In the genomic region with DNA sequence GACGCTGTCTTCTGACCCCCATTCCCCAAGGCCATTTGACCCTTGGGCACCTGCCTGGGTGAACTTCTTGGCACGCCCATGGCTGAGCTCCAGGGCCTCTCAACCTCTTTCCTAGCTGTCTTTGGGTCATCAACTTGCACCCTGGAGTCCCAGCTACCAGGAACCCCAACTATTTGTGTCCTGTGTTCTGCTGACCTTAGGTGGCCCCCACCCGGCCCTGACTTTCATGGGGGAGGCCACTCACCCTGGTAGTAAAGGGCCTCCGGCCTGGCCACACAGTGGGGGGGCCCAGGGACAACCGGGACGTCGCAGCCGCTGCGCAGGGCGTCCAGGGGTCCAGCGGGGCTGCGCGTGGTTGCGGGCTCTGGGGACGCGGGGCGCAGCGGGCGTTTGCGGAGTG, we compare ENCODE assay signal across 8 mouse cellular contexts. TPM values are rescaled to one million over a fixed set of nuclear protein-coding genes. Genes with fewer than 3 reads are reported as not detected.
DNase-seq lines count a peak whose midpoint lies in the region; ATAC-seq and TF ChIP-seq lines count a peak whose summit lies in the region.

No protein-coding gene starts in this region.

- no peak for TF ChIP-seq CTCF in MEL (IDR thresholded peaks at IDR 0.05 in 2 of 3, conservative IDR thresholded peaks at IDR 0.05 in 1 of 3; ENCODE audit: control insufficient read depth in 1 of 3, insufficient read depth in 1 of 3, low read depth in 2 of 3, low read length in 3 of 3, poor library complexity in 1 of 3, severe bottlenecking in 1 of 3)
- TF ChIP-seq CTCF in heart, postnatal 0 days (IDR thresholded peaks at IDR 0.05; ENCODE audit: low read depth), result no peak

- H3K36me3 ChIP-seq in heart, embryonic 14.5 days (ENCODE audit: control insufficient read depth, insufficient read depth, low read length), result no peaks in the 10 kb centered on the region
- H3K36me3 ChIP-seq in MEL (ENCODE audit: control insufficient read depth in 1 of 2, insufficient read depth in 2 of 2, low read length in 2 of 2), result peaks cover 0 to 10% of the 10 kb centered on the region in 2 experiments; a peak in 2 of 4 replicates
- no peaks in the 10 kb centered on the region for H3K36me3 ChIP-seq in heart, postnatal 0 days (replicated peaks; ENCODE audit: control insufficient read depth, insufficient read depth, low read length)
- H3K36me3 ChIP-seq in macrophage (ENCODE audit: inconsistent target), result peaks cover 13% of the 10 kb centered on the region; the same call in 1 of the 2 replicates

- H3K9ac ChIP-seq in heart, embryonic 14.5 days (ENCODE audit: low read length), result peak overlapping the region; percentile 78
- peak overlapping the region; percentile 76 for H3K9ac ChIP-seq in MEL (ENCODE audit: control insufficient read depth, low read depth, low read length, poor library complexity, severe bottlenecking)
- H3K9ac ChIP-seq in heart, postnatal 0 days (replicated peaks; ENCODE audit: low read depth, low read length), result peak overlapping the region; percentile 65

- DNase-seq in heart, adult 8-10 months (ENCODE audit: low spot score), result no peak
- DNase-seq in MEL (ENCODE audit: low read depth, low spot score), result no peak
- DNase-seq in heart, postnatal 0 days (ENCODE audit: low spot score), result no peak
- DNase-seq in urinary bladder, postnatal 4 days (ENCODE audit: low spot score in 2 of 2), result no peak
- DNase-seq in thymus, postnatal 0 days (ENCODE audit: low spot score), result no peak
- DNase-seq in B cell, adult 2 months, result no peak

- WGBS in heart, embryonic 14.5 days, result 6% methylated on average over 20 of the region's 20 CpGs
- 7% methylated on average over 19 of the region's 20 CpGs for WGBS in heart, postnatal 0 days
- 12% methylated on average over 20 of the region's 20 CpGs for WGBS in macrophage (ENCODE audit: missing documents)

- H3K4me2 ChIP-seq in heart, embryonic 14.5 days (ENCODE audit: low read length), result peak overlapping the region; percentile 87
- peak overlapping the region; percentile 75 for H3K4me2 ChIP-seq in heart, postnatal 0 days (ENCODE audit: low read depth, low read length)

- no peaks in the 10 kb centered on the region for H3K9me3 ChIP-seq in heart, embryonic 14.5 days (ENCODE audit: control insufficient read depth, low read length)
- H3K9me3 ChIP-seq in MEL (replicated peaks; ENCODE audit: insufficient read depth, low read length), result no peaks in the 10 kb centered on the region
- no peaks in the 10 kb centered on the region for H3K9me3 ChIP-seq in heart, postnatal 0 days (replicated peaks; ENCODE audit: control insufficient read depth, low read length)

- no peak for TF ChIP-seq RAD21 in MEL (IDR thresholded peaks at IDR 0.05; ENCODE audit: low read depth, low read length)

- 0 out of 4 replicates have a peak overlapping the region, but pooled peaks of 1 of the 2 experiments have one; percentile 28 for H3K27ac ChIP-seq in heart, embryonic 14.5 days (replicated peaks in 1 of 2; ENCODE audit: control insufficient read depth in 1 of 2, insufficient read depth in 1 of 2, low read depth in 2 of 2, low read length in 2 of 2)
- H3K27ac ChIP-seq in MEL (ENCODE audit: control insufficient read depth, low read depth, low read length) (no peak overlapping the region), macrophage (peak overlapping the region; percentile 35; the same call in 1 of the 2 replicates)
- no peak overlapping the region for H3K27ac ChIP-seq in heart, postnatal 0 days (ENCODE audit: low read depth)

- TF ChIP-seq POLR2A in MEL (IDR thresholded peaks at IDR 0.05; ENCODE audit: control insufficient read depth in 1 of 2, insufficient read depth in 1 of 2, low read depth in 1 of 2, low read length in 2 of 2, poor library complexity in 1 of 2), result no peak

- peaks cover 22% of the 10 kb centered on the region for H3K27me3 ChIP-seq in heart, embryonic 14.5 days (ENCODE audit: control insufficient read depth, insufficient read depth, low read length)
- H3K27me3 ChIP-seq in MEL (ENCODE audit: control insufficient read depth in 1 of 2, insufficient read depth in 2 of 2, low read length in 2 of 2), result no peaks in the 10 kb centered on the region
- peaks cover 12% of the 10 kb centered on the region for H3K27me3 ChIP-seq in heart, postnatal 0 days (ENCODE audit: control insufficient read depth, insufficient read depth, low read length)

- ATAC-seq in heart, embryonic 14.5 days (ENCODE audit: insufficient number of reproducible peaks, insufficient read depth, low FRiP score, low read depth), result no peak
- no peak for ATAC-seq in heart, postnatal 0 days (ENCODE audit: insufficient read depth, low read depth)

- H3K4me3 ChIP-seq in heart, embryonic 14.5 days (ENCODE audit: control insufficient read depth in 1 of 2, insufficient read depth in 1 of 2, low read depth in 1 of 2, low read length in 2 of 2), result peak overlapping the region; percentile 53 to 55
- H3K4me3 ChIP-seq in MEL (ENCODE audit: control insufficient read depth in 1 of 2, insufficient read depth in 1 of 2, low read depth in 2 of 2, low read length in 2 of 2) (peak overlapping the region; percentile 42 to 62; a peak in 3 of 4 replicates), macrophage (ENCODE audit: inconsistent target) (peak overlapping the region; percentile 35)
- H3K4me3 ChIP-seq in heart, postnatal 0 days (ENCODE audit: low read depth, low read length), result peak overlapping the region; percentile 52

- H3K79me2 ChIP-seq in MEL (ENCODE audit: control insufficient read depth, insufficient read depth, low read length, poor library complexity) (no peaks in the 10 kb centered on the region; the same call in 1 of the 2 replicates), macrophage (ENCODE audit: inconsistent target) (peaks cover 38% of the 10 kb centered on the region; the same call in 1 of the 2 replicates)

- H3K4me1 ChIP-seq in heart, embryonic 14.5 days (ENCODE audit: control insufficient read depth in 2 of 2, insufficient read depth in 2 of 2, low read length in 2 of 2), result peaks cover 14 to 33% of the 10 kb centered on the region in 2 experiments
- H3K4me1 ChIP-seq in MEL (ENCODE audit: control insufficient read depth in 1 of 2, insufficient read depth in 2 of 2, low read length in 2 of 2), result peaks cover 4 to 21% of the 10 kb centered on the region in 2 experiments
- H3K4me1 ChIP-seq in heart, postnatal 0 days (ENCODE audit: control insufficient read depth, insufficient read depth), result peaks cover 18% of the 10 kb centered on the region; the same call in 1 of the 2 replicates

- no peak for TF ChIP-seq EP300 in MEL (IDR thresholded peaks at IDR 0.05; ENCODE audit: low read depth in 1 of 2, low read length in 2 of 2)
- TF ChIP-seq EP300 in heart, postnatal 0 days (IDR thresholded peaks at IDR 0.05; ENCODE audit: low read depth), result no peak

RNA-seq across cellular contexts. Expression of a gene that starts 0.4 kb away (rescaled TPM):
- 1.7 and 2.0 TPM in 2 replicates for polyA plus RNA-seq in heart, embryonic 14.5 days (2014; fragmentation: Nextera tagmentation; extraction: Ambion mirVana)
- total RNA-seq in heart, adult 8-10 months (2022), result 1 to 10 TPM; 2.1 to 4.4 (median 3.5) TPM
- 1.7 and 2.7 TPM in 2 replicates for total RNA-seq in MEL (2012; rRNA removed)
- 1 to 10 TPM in 1 of 2 experiments, not detected in 1; 6.7 TPM for polyA plus RNA-seq in MEL (2012; ENCODE audit: insufficient read depth in 1 of 2, insufficient read length in 2 of 2, low read depth in 1 of 2, low replicate concordance in 2 of 2, missing spikeins in 1 of 2)
- 1.7 and 6.7 TPM in 2 replicates for total RNA-seq in heart, postnatal 0 days (2014; rRNA removed; ENCODE audit: low replicate concordance)
- polyA plus RNA-seq in heart, postnatal 0 days (2015; fragmentation: Nextera tagmentation; extraction: Ambion mirVana), result 1.6 and 2.0 TPM in 2 replicates
- total RNA-seq in macrophage (2018; cell fraction: chromatin; rRNA removed), result 100 to 1,000 TPM in 19 of 26 experiments, 10 to 100 TPM in 7; 42.2 to 379 (median 140) TPM
- 100 to 1,000 TPM in 3 of 26 experiments, 10 to 100 TPM in 23; 34.3 to 219 (median 64.3) TPM for total RNA-seq in macrophage (2018; cell fraction: cytosol; rRNA removed)
- 100 to 1,000 TPM in 12 of 26 experiments, 10 to 100 TPM in 14; 38.6 to 381 (median 86.0) TPM for total RNA-seq in macrophage (2018; cell fraction: nucleus; rRNA removed)
- 11.2 to 30.9 TPM (median 23.0 TPM) in 3 replicates for polyA plus RNA-seq in macrophage (2018)
- polyA plus RNA-seq in thymus, postnatal 0 days (2015; fragmentation: Nextera tagmentation; extraction: Ambion mirVana), result 9.5 and 13.1 TPM in 2 replicates

RNA-seq across cellular contexts. Expression of a gene that starts 25.6 kb away (rescaled TPM):
- polyA plus RNA-seq in heart, embryonic 14.5 days (2014; fragmentation: Nextera tagmentation; extraction: Ambion mirVana), result 0.53 TPM in 1 of 2 replicates, not detected in the other
- total RNA-seq in heart, adult 8-10 months (2022), result under 1 TPM in 2 of 4 experiments, not detected in 2; 0.37 to 0.76 TPM
- not detected in 2 replicates for total RNA-seq in MEL (2012; rRNA removed)
- not detected for polyA plus RNA-seq in MEL (2012; ENCODE audit: insufficient read depth in 1 of 2, insufficient read length in 2 of 2, low read depth in 1 of 2, low replicate concordance in 2 of 2, missing spikeins in 1 of 2)
- 0.35 TPM in 1 of 2 replicates, not detected in the other for total RNA-seq in heart, postnatal 0 days (2014; rRNA removed; ENCODE audit: low replicate concordance)
- polyA plus RNA-seq in heart, postnatal 0 days (2015; fragmentation: Nextera tagmentation; extraction: Ambion mirVana), result 0.36 and 0.37 TPM in 2 replicates
- not detected for total RNA-seq in macrophage (2018; cell fraction: chromatin; rRNA removed)
- total RNA-seq in macrophage (2018; cell fraction: cytosol; rRNA removed), result not detected
- total RNA-seq in macrophage (2018; cell fraction: nucleus; rRNA removed), result 1 to 10 TPM in 1 of 26 experiments, not detected in 25; 1.5 TPM
- polyA plus RNA-seq in macrophage (2018), result not detected in 3 replicates
- polyA plus RNA-seq in thymus, postnatal 0 days (2015; fragmentation: Nextera tagmentation; extraction: Ambion mirVana), result 2.6 and 4.2 TPM in 2 replicates

RNA-seq across cellular contexts. Expression of a gene that starts 29.6 kb away (rescaled TPM):
- polyA plus RNA-seq in heart, embryonic 14.5 days (2014; fragmentation: Nextera tagmentation; extraction: Ambion mirVana), result not detected in 2 replicates
- total RNA-seq in heart, adult 8-10 months (2022), result not detected
- total RNA-seq in MEL (2012; rRNA removed), result not detected in 2 replicates
- polyA plus RNA-seq in MEL (2012; ENCODE audit: insufficient read depth in 1 of 2, insufficient read length in 2 of 2, low read depth in 1 of 2, low replicate concordance in 2 of 2, missing spikeins in 1 of 2), result not detected
- total RNA-seq in heart, postnatal 0 days (2014; rRNA removed; ENCODE audit: low replicate concordance), result not detected in 2 replicates
- polyA plus RNA-seq in heart, postnatal 0 days (2015; fragmentation: Nextera tagmentation; extraction: Ambion mirVana), result not detected in 2 replicates
- 1 to 10 TPM in 1 of 26 experiments, under 1 TPM in 3, not detected in 22; 0.53 to 1.4 (median 0.89) TPM for total RNA-seq in macrophage (2018; cell fraction: chromatin; rRNA removed)
- total RNA-seq in macrophage (2018; cell fraction: cytosol; rRNA removed), result under 1 TPM in 2 of 26 experiments, not detected in 24; 0.11 to 0.14 TPM
- total RNA-seq in macrophage (2018; cell fraction: nucleus; rRNA removed), result under 1 TPM in 5 of 26 experiments, not detected in 21; 0.54 to 0.77 (median 0.65) TPM
- not detected in 3 replicates for polyA plus RNA-seq in macrophage (2018)
- not detected in 2 replicates for polyA plus RNA-seq in thymus, postnatal 0 days (2015; fragmentation: Nextera tagmentation; extraction: Ambion mirVana)

RNA-seq across cellular contexts. Expression of a gene that starts 38.9 kb away (rescaled TPM):
- polyA plus RNA-seq in heart, embryonic 14.5 days (2014; fragmentation: Nextera tagmentation; extraction: Ambion mirVana), result not detected in 2 replicates
- total RNA-seq in heart, adult 8-10 months (2022), result under 1 TPM in 1 of 4 experiments, not detected in 3; 0.27 TPM
- 0.12 TPM in 1 of 2 replicates, not detected in the other for total RNA-seq in MEL (2012; rRNA removed)
- polyA plus RNA-seq in MEL (2012; ENCODE audit: insufficient read depth in 1 of 2, insufficient read length in 2 of 2, low read depth in 1 of 2, low replicate concordance in 2 of 2, missing spikeins in 1 of 2) (under 1 TPM in 1 of 2 experiments, not detected in 1; 0.18 TPM), macrophage (2018) (0.18 to 0.82 TPM (median 0.22 TPM) in 3 replicates)
- not detected in 2 replicates for total RNA-seq in heart, postnatal 0 days (2014; rRNA removed; ENCODE audit: low replicate concordance)
- polyA plus RNA-seq in heart, postnatal 0 days (2015; fragmentation: Nextera tagmentation; extraction: Ambion mirVana), result not detected in 2 replicates
- total RNA-seq in macrophage (2018; cell fraction: chromatin; rRNA removed), result 10 to 100 TPM in 1 of 26 experiments, 1 to 10 TPM in 25; 2.7 to 11.9 (median 5.6) TPM
- 1 to 10 TPM in 1 of 26 experiments, under 1 TPM in 25; 0.20 to 1.1 (median 0.32) TPM for total RNA-seq in macrophage (2018; cell fraction: cytosol; rRNA removed)
- total RNA-seq in macrophage (2018; cell fraction: nucleus; rRNA removed), result 1 to 10 TPM; 1.7 to 7.0 (median 3.7) TPM
- 0.46 and 0.59 TPM in 2 replicates for polyA plus RNA-seq in thymus, postnatal 0 days (2015; fragmentation: Nextera tagmentation; extraction: Ambion mirVana)

RNA-seq across cellular contexts. Expression of a gene that starts 51.4 kb away (rescaled TPM):
- 293 and 321 TPM in 2 replicates for polyA plus RNA-seq in heart, embryonic 14.5 days (2014; fragmentation: Nextera tagmentation; extraction: Ambion mirVana)
- 100 to 1,000 TPM; 185 to 199 (median 197) TPM for total RNA-seq in heart, adult 8-10 months (2022)
- 2.6 and 3.2 TPM in 2 replicates for total RNA-seq in MEL (2012; rRNA removed)
- polyA plus RNA-seq in MEL (2012; ENCODE audit: insufficient read depth in 1 of 2, insufficient read length in 2 of 2, low read depth in 1 of 2, low replicate concordance in 2 of 2, missing spikeins in 1 of 2) (1 to 10 TPM in 1 of 2 experiments, not detected in 1; 8.1 TPM), macrophage (2018) (0.12 to 0.15 TPM (median 0.14 TPM) in 3 replicates)
- total RNA-seq in heart, postnatal 0 days (2014; rRNA removed; ENCODE audit: low replicate concordance), result 697 and 786 TPM in 2 replicates
- polyA plus RNA-seq in heart, postnatal 0 days (2015; fragmentation: Nextera tagmentation; extraction: Ambion mirVana), result 293 and 303 TPM in 2 replicates
- total RNA-seq in macrophage (2018; cell fraction: chromatin; rRNA removed), result 1 to 10 TPM in 2 of 26 experiments, under 1 TPM in 3, not detected in 21; 0.35 to 3.0 (median 0.62) TPM
- under 1 TPM; 0.06 to 0.91 (median 0.33) TPM for total RNA-seq in macrophage (2018; cell fraction: cytosol; rRNA removed)
- 1 to 10 TPM in 4 of 26 experiments, under 1 TPM in 13, not detected in 9; 0.25 to 2.5 (median 0.57) TPM for total RNA-seq in macrophage (2018; cell fraction: nucleus; rRNA removed)
- 29.7 and 30.9 TPM in 2 replicates for polyA plus RNA-seq in thymus, postnatal 0 days (2015; fragmentation: Nextera tagmentation; extraction: Ambion mirVana)
